Mouse (Mus musculus) E14TG2a.4 (cell line): ENCODE measurements around the gene Tph2.

ENCODE experiments used
- CTCF ChIP-seq: conservative IDR thresholded peaks from 2 replicates; pipeline ENCODE4 v1.5.1; 2014; ENCODE audit warnings: low read length
- NANOG ChIP-seq: IDR thresholded peaks from 2 replicates; pipeline ENCODE4 v1.6.1; 2014; ENCODE audit warnings: borderline replicate concordance, low read length, mixed read lengths
- POU5F1 ChIP-seq: IDR thresholded peaks from 2 replicates; pipeline ENCODE4 v1.6.1; 2014; ENCODE audit warnings: low read length, borderline replicate concordance

- TF ChIP-seq CTCF (no peak), POU5F1 (no peak), NANOG (no peak)
Observed at GRCm38 (mm10) chr10:115181034-115181433, 3.8 kb downstream of the Tph2 start.
